Mouse (Mus musculus) midbrain, embryonic 13.5 days (tissue): ENCODE data around the gene Tcp11x2. TPM values are rescaled to one million over a fixed set of nuclear protein-coding genes. Genes with fewer than 3 reads are reported as not detected.

Experiments used
- polyA plus RNA-seq: library from polyadenylated mRNA; unstranded; fragments of >200 nt; fragmentation: Nextera tagmentation; extraction: Ambion mirVana; gene quantifications from 2 replicates; pipeline ENCODE4 v1.2.1, GENCODE M21; 2015

Tcp11x2 gene
- polyA plus RNA-seq, 1 experiment from 2014 or later: not detected

Other genes with a start within 250 kb of the Tcp11x2 start
- not detected in 2 replicates for gene AV320801, start 199.2 kb downstream of the Tcp11x2 start, polyA plus RNA-seq
- not detected in 2 replicates for gene Nxf7, start 95.0 kb downstream of the Tcp11x2 start, polyA plus RNA-seq
- not detected in 2 replicates for gene Prame, start 66.1 kb downstream of the Tcp11x2 start, polyA plus RNA-seq
- not detected in 2 replicates for gene Tmsb15a, start 31.5 kb upstream of the Tcp11x2 start, polyA plus RNA-seq
- gene Armcx5, start 48.9 kb upstream of the Tcp11x2 start, polyA plus RNA-seq: 11.7 and 13.5 TPM in 2 replicates
- gene Gprasp1, start 48.9 kb upstream of the Tcp11x2 start, polyA plus RNA-seq: 163 and 181 TPM in 2 replicates
- gene Bhlhb9, start 103.8 kb upstream of the Tcp11x2 start, polyA plus RNA-seq: 111 and 116 TPM in 2 replicates
- 157 and 166 TPM in 2 replicates for gene Gprasp2, start 145.2 kb upstream of the Tcp11x2 start, polyA plus RNA-seq